Mouse (Mus musculus) kidney, postnatal 4 days (tissue): ENCODE results near the gene Abtb2.
A peak's percentile ranks its signal among the peaks of the same experiment; 100 is the strongest.

ENCODE experiments used
- DNase-seq, 2 experiments: peaks; one replicate each; pipeline ENCODE4 v3.0.0; 2021; ENCODE audit warnings: mixed read lengths in 2 of 2

Abtb2 gene

DNA sequence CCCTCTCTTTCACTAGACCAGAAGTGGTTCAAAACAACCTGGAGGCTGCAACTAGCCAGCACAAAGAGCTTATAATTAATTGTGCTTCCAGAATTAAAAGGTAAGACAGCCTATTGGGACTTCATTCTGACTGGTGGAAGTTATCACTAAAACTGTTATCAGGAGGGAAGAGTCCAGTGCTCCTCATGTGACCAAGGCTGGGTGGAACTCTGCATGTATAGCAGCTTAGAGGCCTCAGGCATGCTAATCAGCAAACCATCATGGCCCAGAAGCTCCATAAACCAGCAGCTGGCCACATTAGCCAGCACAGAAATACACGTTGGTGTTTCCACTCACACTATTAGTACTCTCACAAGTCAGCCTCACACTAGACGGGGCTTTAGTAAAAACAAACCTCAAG, 180.7 kb downstream of the Abtb2 start:
- no peak for DNase-seq

DNA sequence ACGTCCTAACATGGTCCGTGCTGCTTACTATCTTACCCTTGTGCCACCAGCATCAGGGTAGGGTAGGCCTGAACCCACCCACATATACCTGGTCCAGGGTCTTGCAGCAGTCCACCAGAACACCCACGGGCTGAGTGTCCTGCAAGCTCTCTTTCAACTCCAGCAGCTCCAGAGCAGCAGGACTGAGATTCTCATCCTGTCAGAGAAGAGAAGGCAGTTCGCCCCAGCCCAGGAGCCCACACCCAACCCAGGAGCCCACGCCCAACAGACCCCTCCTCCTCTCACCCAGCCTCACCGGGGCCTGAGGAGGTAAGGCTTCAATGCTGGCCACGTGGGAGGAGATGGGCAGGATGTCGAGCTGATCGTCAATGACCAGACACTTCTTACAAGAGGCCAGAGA, 181.8 kb downstream of the Abtb2 start:
- DNase-seq = no peak

DNA sequence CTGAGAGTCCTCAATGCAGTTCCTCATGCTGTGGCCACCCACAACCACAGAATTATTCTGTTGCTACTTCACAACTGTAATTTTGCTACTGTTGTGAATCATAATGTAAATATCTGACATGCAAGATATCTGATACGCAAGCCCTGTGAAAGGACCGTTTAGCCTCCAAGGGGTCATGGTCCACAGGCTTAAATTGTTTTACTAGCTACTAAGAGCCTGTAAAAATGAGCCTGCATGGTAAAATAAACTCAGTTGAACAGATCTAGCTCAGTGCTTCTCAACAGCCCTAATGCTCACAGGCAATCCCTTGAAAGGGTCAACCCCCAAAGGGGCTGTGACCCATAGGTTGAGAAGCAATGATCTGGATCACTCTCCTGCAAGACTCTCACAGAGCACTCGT, 183.0 kb downstream of the Abtb2 start:
- DNase-seq = no peak

DNA sequence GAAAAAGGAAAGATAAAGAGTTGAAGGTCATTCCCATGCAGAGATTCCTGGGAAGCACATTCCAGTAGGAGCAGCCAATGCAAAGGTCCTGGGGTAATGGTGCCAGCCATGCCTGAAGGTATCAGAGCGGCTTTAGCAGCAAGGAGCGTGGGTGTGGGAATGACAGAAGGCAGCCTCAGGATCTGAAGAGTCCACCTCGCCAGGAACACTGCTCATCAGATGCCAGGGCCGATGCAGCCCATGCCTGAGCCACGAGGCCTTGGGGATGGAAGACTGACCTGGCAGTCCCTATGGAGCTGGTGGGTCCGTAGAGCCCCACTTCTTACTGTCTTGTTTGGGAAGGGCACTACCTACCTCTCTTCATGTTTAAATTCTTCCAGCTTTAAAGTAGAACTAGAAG, 185.7 kb downstream of the Abtb2 start:
- no peak for DNase-seq

DNA sequence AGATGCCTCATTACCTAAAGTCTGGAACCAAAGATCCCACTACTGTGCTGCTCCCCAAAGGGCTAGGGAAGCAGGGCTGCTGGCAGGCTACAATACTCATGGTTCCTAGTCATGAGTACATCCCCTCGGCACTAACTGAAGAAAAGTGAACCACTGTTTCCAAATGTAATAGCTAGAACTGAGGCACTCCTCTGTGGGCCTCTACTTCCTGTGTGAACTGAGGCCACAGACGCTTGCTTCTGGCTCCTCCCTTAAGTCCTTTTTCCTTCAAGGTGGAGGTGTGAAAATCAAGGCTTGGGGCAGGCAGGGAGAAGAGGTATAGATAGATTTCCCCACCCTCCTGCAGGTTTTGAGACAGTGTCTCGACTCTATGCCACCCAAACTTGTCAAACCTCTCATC, 188.5 kb downstream of the Abtb2 start:
- DNase-seq = no peak

DNA sequence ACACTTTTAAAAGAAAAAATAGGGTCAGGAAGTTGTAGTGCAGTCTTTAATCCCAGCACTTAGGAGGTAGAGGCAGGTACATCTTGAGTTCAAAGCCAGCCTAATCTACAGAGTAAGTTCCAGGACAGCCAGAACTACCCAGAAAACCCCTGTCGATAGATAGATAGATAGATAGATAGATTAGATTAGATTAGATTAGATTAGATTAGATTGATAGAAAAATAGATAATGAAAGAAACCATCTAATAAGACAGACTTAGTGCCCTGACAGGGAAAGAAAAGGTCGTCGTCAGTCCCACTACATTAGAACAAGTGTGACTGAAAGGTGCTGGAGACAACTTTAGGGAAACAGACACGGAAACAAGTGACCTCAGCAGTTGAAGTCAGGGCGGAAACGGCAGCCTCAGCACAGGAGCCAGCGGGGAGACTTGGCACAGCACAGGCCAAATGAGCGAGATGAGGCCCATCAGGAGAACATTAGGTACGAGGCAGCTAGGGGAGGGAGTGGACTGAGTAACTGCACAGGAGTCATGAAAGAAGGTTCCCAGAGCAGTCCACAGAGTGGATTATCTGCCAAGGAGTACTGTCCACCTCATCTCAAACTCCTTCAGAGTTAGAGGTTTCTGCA, 189.5 kb downstream of the Abtb2 start:
- no peak for DNase-seq

DNA sequence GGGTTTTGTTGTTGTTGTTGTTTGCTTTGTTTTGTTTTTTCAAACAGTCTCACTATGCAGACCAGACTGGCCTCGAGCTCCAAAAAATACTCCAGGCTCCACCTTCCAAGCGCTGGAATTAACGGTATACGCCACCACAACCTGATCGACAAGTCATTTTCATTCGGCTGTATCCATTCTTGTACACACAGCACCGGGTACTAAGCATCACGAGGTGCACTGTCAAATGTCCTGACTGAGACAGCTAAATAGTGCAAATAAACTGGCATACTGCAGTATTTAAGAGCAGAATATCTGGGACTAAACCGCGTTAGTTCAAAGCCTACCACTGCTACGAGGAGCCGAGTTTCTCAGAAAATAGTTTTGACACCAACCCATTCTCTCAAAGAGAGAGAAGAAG, 194.3 kb downstream of the Abtb2 start:
- DNase-seq = no peak

DNA sequence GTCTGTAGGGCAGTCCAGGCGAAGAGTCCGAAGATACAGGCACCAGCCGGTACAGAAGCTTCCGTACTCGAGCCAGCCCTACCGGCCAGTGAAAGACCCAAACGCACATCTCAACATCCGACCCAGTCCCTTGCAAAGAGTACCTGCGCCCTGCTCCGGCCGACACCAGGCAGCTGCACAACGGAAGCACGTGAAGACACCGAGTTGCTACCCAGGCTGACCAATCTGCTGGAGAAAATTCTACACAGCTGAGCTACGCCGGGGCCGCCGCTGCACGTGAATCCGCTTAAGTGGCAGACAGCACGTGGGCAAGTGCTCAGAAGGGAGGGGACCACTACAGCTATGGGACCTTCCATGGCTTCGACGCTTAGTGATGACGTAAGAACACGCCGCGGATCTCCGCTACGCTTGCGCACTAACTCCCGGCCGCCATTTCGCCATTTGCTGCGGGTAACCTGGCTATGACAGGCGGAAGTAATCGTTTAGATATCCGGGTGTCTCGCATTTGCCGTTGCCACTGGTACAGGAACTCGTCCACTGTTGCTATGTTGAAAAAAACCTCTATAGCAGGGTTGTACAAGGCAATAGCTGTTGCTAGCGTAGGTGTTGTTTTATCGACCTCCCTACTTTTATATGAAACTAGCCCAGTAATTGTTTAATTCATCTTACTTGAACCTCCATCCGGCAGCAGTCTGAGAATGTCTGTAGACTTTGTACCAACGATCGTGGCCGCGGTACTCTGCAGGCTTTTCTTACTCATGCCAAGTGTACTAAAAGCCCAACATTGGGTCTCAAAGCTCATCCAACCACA, 195.0 kb downstream of the Abtb2 start, which contains the start of gene Nat10:
Gene Nat10 (minus strand): TSS at position 365 of the 811 bp plus-strand sequence.
- peak; percentile 99 for DNase-seq

DNA sequence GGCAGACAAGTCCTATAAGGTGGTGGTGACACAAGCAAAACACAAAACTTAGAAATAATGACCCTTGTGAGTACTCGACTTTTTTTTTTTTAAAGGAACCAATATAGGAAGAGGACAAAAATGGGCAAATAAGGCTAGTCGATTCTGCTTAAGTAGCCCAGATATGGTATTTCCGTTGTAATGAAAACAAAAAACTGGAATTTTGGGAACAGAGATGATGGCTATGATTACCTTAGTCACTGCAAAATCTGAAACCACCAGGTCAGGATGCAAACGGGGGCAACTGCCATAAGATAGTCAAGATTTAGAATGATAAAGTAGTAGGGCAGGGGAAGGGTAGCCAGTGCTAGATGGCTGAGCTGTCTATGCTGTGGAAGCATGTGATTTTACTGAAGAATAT, 195.9 kb downstream of the Abtb2 start:
- DNase-seq = no peak

DNA sequence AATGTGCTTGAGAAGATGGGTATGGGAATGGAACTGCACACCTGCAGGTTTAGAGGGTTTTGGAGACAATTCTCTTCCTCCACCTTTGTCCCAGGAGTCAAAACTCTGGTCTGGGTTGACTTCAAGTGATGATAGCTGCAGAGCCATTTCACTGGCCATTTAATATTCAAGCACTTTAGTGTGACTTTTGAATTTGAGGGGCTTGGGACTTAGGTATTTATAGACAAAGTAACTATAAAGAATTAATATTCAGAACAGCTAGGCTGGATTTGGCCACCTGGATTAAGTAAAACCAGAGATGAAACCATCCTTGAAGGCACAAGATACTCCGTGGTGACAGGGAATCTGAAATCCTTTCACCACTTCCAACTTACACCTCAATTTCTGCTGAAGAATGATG, 196.4 kb downstream of the Abtb2 start:
- no peak for DNase-seq
